Mouse (Mus musculus) retina, postnatal 1 day (tissue): Measurements from ENCODE around the gene Rars.
"Not testable (repeated sequence)": the region's sequence is repeated elsewhere in the genome, so short reads cannot be mapped to it uniquely, and the experiment has no call there.

ENCODE experiments used
- DNase-seq: peaks from one replicate; pipeline ENCODE4 v3.0.0-alpha.2; 2012

The Rars gene

GRCm38 (mm10) chr11:35834022-35834760 lies at the start of gene Rars:
Gene Rars, minus strand, starts transcription at chr11:35834506.
- peak; percentile 97 for DNase-seq

- DNase-seq: no peak
These were observed 48.5 kb upstream of the Rars start for GRCm38 (mm10) chr11:35882777-35883176.

- no peak for DNase-seq
These were observed 44.2 kb upstream of the Rars start for GRCm38 (mm10) chr11:35878559-35878897.

- peak; percentile 36 for DNase-seq
These were observed 43.6 kb upstream of the Rars start for GRCm38 (mm10) chr11:35877651-35878558.

- peak; percentile 89 for DNase-seq
These were observed 39.4 kb upstream of the Rars start for GRCm38 (mm10) chr11:35873624-35874244.

GRCm38 (mm10) chr11:35870961-35871360 lies 36.7 kb upstream of the Rars start:
- DNase-seq: no peak

- DNase-seq: no peak
These were observed 31.8 kb upstream of the Rars start for GRCm38 (mm10) chr11:35866140-35866539.

- peak; percentile 88 for DNase-seq
These were observed 30.8 kb upstream of the Rars start for GRCm38 (mm10) chr11:35864981-35865604.

- no peak for DNase-seq
These were observed 29.3 kb upstream of the Rars start for GRCm38 (mm10) chr11:35863653-35864052.

- DNase-seq: peak; percentile 24
These were observed 23.2 kb upstream of the Rars start for GRCm38 (mm10) chr11:35857395-35858067.

GRCm38 (mm10) chr11:35856359-35857040 lies 22.2 kb upstream of the Rars start:
- peak; percentile 81 for DNase-seq

GRCm38 (mm10) chr11:35855567-35855966 lies 21.3 kb upstream of the Rars start:
- DNase-seq: no peak

GRCm38 (mm10) chr11:35854941-35855340 lies 20.6 kb upstream of the Rars start:
- DNase-seq: no peak

- no peak for DNase-seq
These were observed 19.3 kb upstream of the Rars start for GRCm38 (mm10) chr11:35853651-35854050.

- peak; percentile 78 for DNase-seq
These were observed 18.4 kb upstream of the Rars start for GRCm38 (mm10) chr11:35852731-35853130.

GRCm38 (mm10) chr11:35844299-35844698 lies 10.0 kb upstream of the Rars start:
- no peak for DNase-seq

GRCm38 (mm10) chr11:35842560-35842959 lies 8.3 kb upstream of the Rars start:
- DNase-seq: not testable (repeated sequence)

- DNase-seq: no peak
These were observed 7.5 kb upstream of the Rars start for GRCm38 (mm10) chr11:35841738-35842325.

GRCm38 (mm10) chr11:35840806-35841205 lies 6.5 kb upstream of the Rars start:
- DNase-seq: not testable (repeated sequence)

GRCm38 (mm10) chr11:35840282-35840681 lies 6.0 kb upstream of the Rars start:
- peak; percentile 47 for DNase-seq
